Mouse (Mus musculus): ENCODE measurements around the gene Izumo2.
A peak's percentile ranks its signal among the peaks of the same experiment; 100 is the strongest.

Gene Izumo2

DNA sequence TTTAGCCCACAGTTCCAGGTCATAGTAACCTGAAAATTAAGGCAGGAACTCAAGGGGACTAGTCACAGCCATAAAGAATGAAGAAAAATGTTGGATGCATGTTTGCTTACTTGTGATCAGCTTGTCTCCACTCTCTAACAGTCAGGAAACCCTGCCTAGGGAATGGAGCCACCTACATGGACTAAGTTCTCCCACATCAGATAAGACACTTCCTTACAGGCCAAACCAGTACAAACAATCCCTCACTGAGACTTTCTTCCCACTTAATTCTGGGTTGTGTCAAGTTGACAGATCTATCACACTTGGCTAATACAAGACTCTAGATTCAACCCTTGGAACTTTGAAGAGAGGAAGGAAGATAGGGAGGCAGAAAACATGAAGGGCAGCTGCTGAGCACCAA is 51.8 kb downstream of the Izumo2 start:
- DNase-seq (ENCODE audit: low read depth, low spot score), result no peak

DNA sequence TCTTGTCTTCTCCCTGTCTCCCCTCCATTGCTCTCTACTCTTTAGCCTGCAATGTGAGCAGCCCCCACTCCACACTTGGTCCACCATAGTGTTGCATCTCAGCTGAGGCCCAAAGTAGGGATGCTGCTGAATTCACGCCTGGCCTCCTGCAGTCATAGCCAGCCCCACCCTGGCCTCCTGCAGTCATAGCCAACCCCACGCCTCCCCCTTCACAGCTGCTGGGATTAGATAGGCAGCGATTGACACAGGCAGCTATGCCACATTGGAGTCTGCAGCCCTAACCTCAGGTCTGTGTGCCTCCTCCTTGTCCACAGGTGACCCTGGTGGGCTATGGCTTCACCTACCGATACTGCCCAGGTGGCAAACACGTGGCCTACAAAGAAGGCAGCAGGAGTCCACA is 59.6 kb downstream of the Izumo2 start:
- DNase-seq (ENCODE audit: low read depth, low spot score), result peak; percentile 10
